Mouse (Mus musculus) MEL (cell line): ENCODE data around the gene Scrn3. TPM values are rescaled to one million over a fixed set of nuclear protein-coding genes. Genes with fewer than 3 reads are reported as not detected.

ENCODE experiments used
- DNase-seq: peaks from one replicate; pipeline ENCODE4 v3.0.0; 2011; ENCODE audit warnings: low read depth, low spot score
- H3K27ac ChIP-seq: 2 replicates; pipeline ENCODE4 v1.5.1; 2012; ENCODE audit warnings: low read depth, mild to moderate bottlenecking, control low read depth, low read length, moderate library complexity; ENCODE audit not compliant: control insufficient read depth
- H3K27me3 ChIP-seq, 2 experiments: fragments of 150-350 bp in 1 of 2; sonication (generic) in 1 of 2; 2 replicates each; pipeline ENCODE4 v1.6.1; 2012; ENCODE audit warnings: low read length in 2 of 2, mild to moderate bottlenecking in 2 of 2, improper control_type of control experiment in 1 of 2, moderate library complexity in 1 of 2; ENCODE audit not compliant: insufficient read depth in 2 of 2, control insufficient read depth in 1 of 2
- H3K36me3 ChIP-seq, 2 experiments: 2 replicates each; pipeline ENCODE4 v1.6.1; 2012 to 2014; ENCODE audit warnings: low read length in 2 of 2, improper control_type of control experiment in 1 of 2, inconsistent platforms in 1 of 2, mild to moderate bottlenecking in 1 of 2; ENCODE audit not compliant: insufficient read depth in 2 of 2, control insufficient read depth in 1 of 2
- H3K4me1 ChIP-seq, 2 experiments: fragments of 150-350 bp in 1 of 2; sonication (generic) in 1 of 2; 2 replicates each; pipeline ENCODE4 v1.6.1; 2012; ENCODE audit warnings: low read length in 2 of 2, improper control_type of control experiment in 1 of 2, mild to moderate bottlenecking in 1 of 2; ENCODE audit not compliant: insufficient read depth in 2 of 2, control insufficient read depth in 1 of 2
- H3K4me3 ChIP-seq, 2 experiments: fragments of 150-350 bp in 1 of 2; sonication (generic) in 1 of 2; 2 replicates each; pipeline ENCODE4 v1.5.1; 2012; ENCODE audit warnings: low read depth in 2 of 2, low read length in 2 of 2, mild to moderate bottlenecking in 2 of 2, moderate library complexity in 2 of 2, control low read depth in 1 of 2, improper control_type of control experiment in 1 of 2; ENCODE audit not compliant: control insufficient read depth in 1 of 2, insufficient read depth in 1 of 2
- H3K79me2 ChIP-seq: 2 replicates; pipeline ENCODE4 v1.6.1; 2012; ENCODE audit warnings: mild to moderate bottlenecking, low read length, moderate library complexity; ENCODE audit not compliant: control insufficient read depth, poor library complexity, insufficient read depth
- H3K9ac ChIP-seq: 2 replicates; pipeline ENCODE4 v1.6.1; 2012; ENCODE audit warnings: low read depth, mild to moderate bottlenecking, control low read depth, low read length, moderate library complexity; ENCODE audit not compliant: control insufficient read depth, poor library complexity, severe bottlenecking
- H3K9me3 ChIP-seq: fragments of 150-350 bp; sonication (generic); replicated peaks from 2 replicates; pipeline ENCODE4 v1.6.1; 2012; ENCODE audit warnings: mild to moderate bottlenecking, low read length, improper control_type of control experiment, moderate library complexity; ENCODE audit not compliant: insufficient read depth
- CHD1 ChIP-seq: IDR thresholded peaks from 2 replicates; pipeline ENCODE4 v1.6.1; 2012; ENCODE audit warnings: low read depth, mild to moderate bottlenecking, inconsistent platforms, low read length, improper control_type of control experiment
- CHD2 ChIP-seq: IDR thresholded peaks from 2 replicates; pipeline ENCODE4 v1.6.1; 2011; ENCODE audit warnings: low read length, improper control_type of control experiment
- CTCF ChIP-seq, 3 experiments: IDR thresholded peaks in 2 of 3; conservative IDR thresholded peaks in 1 of 3; 2 replicates each; pipeline ENCODE4 v1.5.1; 2011 to 2012; ENCODE audit warnings: low read length in 3 of 3, low read depth in 2 of 3, mild to moderate bottlenecking in 2 of 3, improper control_type of control experiment in 1 of 3, inconsistent platforms in 1 of 3, mixed read lengths in 1 of 3, moderate library complexity in 1 of 3; ENCODE audit not compliant: control insufficient read depth in 1 of 3, insufficient read depth in 1 of 3, poor library complexity in 1 of 3, severe bottlenecking in 1 of 3
- E2F4 ChIP-seq: IDR thresholded peaks from 2 replicates; pipeline ENCODE4 v1.6.1; 2011; ENCODE audit warnings: low read depth, low read length, improper control_type of control experiment, borderline replicate concordance
- ELF1 ChIP-seq: IDR thresholded peaks from 2 replicates; pipeline ENCODE4 v1.6.1; 2014; ENCODE audit warnings: low read depth, mild to moderate bottlenecking, inconsistent platforms, low read length, improper control_type of control experiment, moderate library complexity
- EP300 ChIP-seq, 2 experiments: IDR thresholded peaks; 2 replicates each; pipeline ENCODE4 v1.6.1; 2011; ENCODE audit warnings: improper control_type of control experiment in 2 of 2, low read length in 2 of 2, low read depth in 1 of 2, mild to moderate bottlenecking in 1 of 2
- ETS1 ChIP-seq: IDR thresholded peaks from 2 replicates; pipeline ENCODE4 v1.6.1; 2012; ENCODE audit warnings: low read depth, mild to moderate bottlenecking, inconsistent platforms, low read length, improper control_type of control experiment, moderate library complexity
- GABPA ChIP-seq: IDR thresholded peaks from 2 replicates; pipeline ENCODE4 v1.6.1; 2012; ENCODE audit warnings: low read depth, mild to moderate bottlenecking, inconsistent platforms, low read length, improper control_type of control experiment, moderate library complexity
- HCFC1 ChIP-seq: IDR thresholded peaks from 2 replicates; pipeline ENCODE4 v1.6.1; 2012; ENCODE audit warnings: low read depth, mild to moderate bottlenecking, inconsistent platforms, low read length, improper control_type of control experiment, moderate library complexity
- JUND ChIP-seq: IDR thresholded peaks from 2 replicates; pipeline ENCODE4 v1.6.1; 2011; ENCODE audit warnings: low read depth, mild to moderate bottlenecking, improper control_type of control experiment, low read length
- MAX ChIP-seq: IDR thresholded peaks from 2 replicates; pipeline ENCODE4 v1.6.1; 2011; ENCODE audit warnings: low read length, improper control_type of control experiment
- MAZ ChIP-seq: IDR thresholded peaks from 2 replicates; pipeline ENCODE4 v1.6.1; 2012; ENCODE audit warnings: low read depth, mild to moderate bottlenecking, inconsistent platforms, low read length, improper control_type of control experiment
- MEF2A ChIP-seq: IDR thresholded peaks from 2 replicates; pipeline ENCODE4 v1.6.1; 2014; ENCODE audit warnings: low read depth, mild to moderate bottlenecking, inconsistent platforms, low read length, improper control_type of control experiment; ENCODE audit not compliant: poor library complexity, insufficient replicate concordance, severe bottlenecking; ENCODE audit errors: extremely low read depth
- MYB ChIP-seq: IDR thresholded peaks from 2 replicates; pipeline ENCODE4 v1.6.1; 2011; ENCODE audit warnings: mild to moderate bottlenecking, low read depth, low read length, improper control_type of control experiment
- NELFE ChIP-seq: IDR thresholded peaks from 2 replicates; pipeline ENCODE4 v1.6.1; 2011; ENCODE audit warnings: low read depth, low read length, improper control_type of control experiment
- POLR2AphosphoS5 ChIP-seq: IDR thresholded peaks from 2 replicates; pipeline ENCODE4 v1.6.1; 2012; ENCODE audit warnings: low read depth, borderline replicate concordance, mild to moderate bottlenecking, inconsistent platforms, low read length, moderate library complexity, mixed read lengths
- RAD21 ChIP-seq: IDR thresholded peaks from 2 replicates; pipeline ENCODE4 v1.6.1; 2011; ENCODE audit warnings: mild to moderate bottlenecking, low read depth, low read length, improper control_type of control experiment
- SMC3 ChIP-seq: IDR thresholded peaks from 2 replicates; pipeline ENCODE4 v1.6.1; 2011; ENCODE audit warnings: low read depth, low read length, improper control_type of control experiment
- TBP ChIP-seq: IDR thresholded peaks from 2 replicates; pipeline ENCODE4 v1.8.0; 2011; ENCODE audit warnings: low read depth, low read length, improper control_type of control experiment
- UBTF ChIP-seq: IDR thresholded peaks from 2 replicates; pipeline ENCODE4 v1.6.1; 2012; ENCODE audit warnings: low read depth, mild to moderate bottlenecking, inconsistent platforms, low read length, improper control_type of control experiment, moderate library complexity, borderline replicate concordance; ENCODE audit not compliant: insufficient read depth
- USF1 ChIP-seq: IDR thresholded peaks from 2 replicates; pipeline ENCODE4 v1.6.1; 2014; ENCODE audit warnings: low read depth, mild to moderate bottlenecking, inconsistent platforms, low read length, improper control_type of control experiment, moderate library complexity
- ZMIZ1 ChIP-seq: IDR thresholded peaks from 2 replicates; pipeline ENCODE4 v1.6.1; 2012; ENCODE audit warnings: low read depth, mild to moderate bottlenecking, inconsistent platforms, low read length, improper control_type of control experiment, moderate library complexity
- polyA plus RNA-seq, 2 experiments: library from polyadenylated mRNA; stranded (reverse) in 1 of 2; unstranded in 1 of 2; fragments of >175 nt in 1 of 2; fragments of >200 nt in 1 of 2; gene quantifications; 2 replicates each; pipeline versions ENCODE4 v1.2.1 to v1.2.4; 2012; ENCODE audit warnings: low replicate concordance in 2 of 2, low read depth in 1 of 2; ENCODE audit not compliant: insufficient read length in 2 of 2, insufficient read depth in 1 of 2, missing spikeins in 1 of 2
- total RNA-seq: library from RNA; depleted of rRNA; stranded (reverse); fragments of 300-350 nt; gene quantifications from 2 replicates; pipeline ENCODE4 v1.2.3, GENCODE M21; 2012

Gene Scrn3
- total and polyA plus RNA-seq, 3 experiments = 3.2 to 7.7 TPM; not detected in 1

DNA sequence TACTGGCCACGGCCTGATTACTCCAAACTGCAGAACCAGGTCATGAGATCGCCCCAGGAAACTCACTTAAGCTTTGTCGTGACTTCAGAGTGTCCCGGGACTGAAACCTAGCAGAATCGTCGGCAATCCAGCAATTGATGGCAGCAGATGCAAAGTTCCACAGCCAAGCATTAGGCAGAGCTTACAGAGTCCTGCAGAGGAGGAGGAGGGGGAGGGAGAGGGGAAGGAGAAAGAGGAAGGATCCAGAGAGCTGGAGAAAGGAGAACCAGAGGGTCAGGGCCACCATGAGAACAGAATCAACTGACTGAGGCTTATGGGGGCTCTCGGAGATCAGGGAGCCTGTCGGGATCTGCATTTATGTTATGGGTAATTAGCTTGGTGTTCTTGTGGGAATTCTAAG lies 26.0 kb downstream of the Scrn3 start:
- DNase-seq = no peak
- H3K27ac ChIP-seq = no peak overlapping the region
- no peaks in the 10 kb centered on the region for H3K9me3 ChIP-seq
- H3K27me3 ChIP-seq = no peaks in the 10 kb centered on the region
- TF ChIP-seq UBTF = no peak
- TF ChIP-seq MAX = no peak
- TF ChIP-seq CTCF (IDR thresholded peaks at IDR 0.05 in 2 of 3, conservative IDR thresholded peaks at IDR 0.05 in 1 of 3; ENCODE audit: control insufficient read depth in 1 of 3, insufficient read depth in 1 of 3, low read depth in 2 of 3, low read length in 3 of 3, poor library complexity in 1 of 3, severe bottlenecking in 1 of 3) = no peak
- no peak for TF ChIP-seq CHD1
- no peak for TF ChIP-seq MYB
- no peak for TF ChIP-seq MEF2A
- no peak for TF ChIP-seq USF1
- no peak for TF ChIP-seq HCFC1
- TF ChIP-seq JUND = no peak
- no peak for TF ChIP-seq ELF1
- TF ChIP-seq SMC3 = no peak
- no peak for TF ChIP-seq CHD2
- no peak for TF ChIP-seq MAZ
- no peak for TF ChIP-seq POLR2AphosphoS5
- no peak overlapping the region for H3K4me3 ChIP-seq
- H3K4me1 ChIP-seq = no peaks in the 10 kb centered on the region
- no peaks in the 10 kb centered on the region for H3K36me3 ChIP-seq
- no peaks in the 10 kb centered on the region for H3K79me2 ChIP-seq
- H3K9ac ChIP-seq = no peak overlapping the region

DNA sequence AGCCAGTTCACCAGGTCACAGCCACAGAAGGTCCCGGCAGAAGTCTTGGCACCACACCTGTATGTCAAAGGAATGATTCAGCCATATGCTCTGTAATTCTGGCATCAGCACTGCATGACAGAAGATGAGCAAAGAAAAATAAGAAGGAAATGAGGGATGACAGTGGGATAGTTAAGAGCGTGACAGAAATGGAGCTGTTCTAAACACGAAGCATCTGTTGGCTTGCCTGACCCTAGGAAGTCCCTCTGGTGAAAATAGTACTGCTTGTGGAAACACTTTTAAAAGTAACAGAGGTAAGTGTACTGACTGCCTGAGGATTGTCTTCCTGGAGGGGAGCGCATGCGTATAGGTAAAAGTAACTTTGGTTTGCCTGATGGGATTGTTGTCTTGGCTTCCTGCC lies 31.3 kb downstream of the Scrn3 start:
- Histone ChIP-seq H3K36me3 (no peaks in the 10 kb centered on the region), H3K9ac (no peak overlapping the region), H3K9me3 (no peaks in the 10 kb centered on the region), H3K4me1 (no peaks in the 10 kb centered on the region), H3K79me2 (no peaks in the 10 kb centered on the region), H3K4me3 (no peak overlapping the region), H3K27ac (no peak overlapping the region), H3K27me3 (no peaks in the 10 kb centered on the region)
- TF ChIP-seq RAD21 = no peak
- no peak for TF ChIP-seq NELFE
- no peak for TF ChIP-seq ETS1
- TF ChIP-seq USF1 = no peak
- no peak for TF ChIP-seq ELF1
- no peak for TF ChIP-seq EP300 (IDR thresholded peaks at IDR 0.05; ENCODE audit: low read depth in 1 of 2, low read length in 2 of 2)
- no peak for TF ChIP-seq CTCF (IDR thresholded peaks at IDR 0.05 in 2 of 3, conservative IDR thresholded peaks at IDR 0.05 in 1 of 3; ENCODE audit: control insufficient read depth in 1 of 3, insufficient read depth in 1 of 3, low read depth in 2 of 3, low read length in 3 of 3, poor library complexity in 1 of 3, severe bottlenecking in 1 of 3)
- TF ChIP-seq GABPA = no peak
- TF ChIP-seq HCFC1 = no peak
- no peak for TF ChIP-seq TBP
- TF ChIP-seq CHD2 = no peak
- TF ChIP-seq E2F4 = no peak
- no peak for TF ChIP-seq MAX
- no peak for TF ChIP-seq ZMIZ1
- no peak for DNase-seq
